Mouse (Mus musculus) adrenal gland, postnatal 36 days (tissue): ENCODE measurements at regions not wholly inside any gene's neighbourhood (a gene's known extent, or its start where the extent isn't known, plus 50 kb on each side); places are given as distances from the start of the nearest gene placed in this dataset.

Source experiments
- DNase-seq, 2 experiments: peaks; one replicate each; pipeline ENCODE4 v3.0.0; 2021; ENCODE audit warnings: mixed read lengths in 1 of 2

GRCm38 (mm10) chr4:37445268-37445667, 493.7 kb upstream of the Lingo2 start:
- peak in 1 of 2 experiments; percentile 13 for DNase-seq

GRCm38 (mm10) chr4:37412755-37413154, 461.2 kb upstream of the Lingo2 start:
- DNase-seq = no peak

- no peak for DNase-seq
Observed at GRCm38 (mm10) chr4:37388118-37388517, 436.6 kb upstream of the Lingo2 start.

GRCm38 (mm10) chr4:37386882-37387281, 435.3 kb upstream of the Lingo2 start:
- no peak for DNase-seq

- no peak for DNase-seq
Observed at GRCm38 (mm10) chr4:37364209-37364608, 412.7 kb upstream of the Lingo2 start.

- no peak for DNase-seq
Observed at GRCm38 (mm10) chr4:37361254-37361653, 409.7 kb upstream of the Lingo2 start.

- DNase-seq = no peak
Observed at GRCm38 (mm10) chr4:37338376-37338775, 386.8 kb upstream of the Lingo2 start.
